Mouse (Mus musculus) myocyte (in vitro differentiated cells): Measurements from ENCODE around the gene Zfhx3.

Source experiments
- MAX ChIP-seq: IDR thresholded peaks from one replicate; pipeline ENCODE4 v1.6.1; 2011; ENCODE audit warnings: low read depth, mild to moderate bottlenecking, control low read depth
- POLR2A ChIP-seq: IDR thresholded peaks from one replicate; pipeline ENCODE4 v1.6.1; 2011; ENCODE audit warnings: low read depth, mild to moderate bottlenecking, control low read depth, moderate library complexity; ENCODE audit not compliant: insufficient read length
- REST ChIP-seq: IDR thresholded peaks from one replicate; pipeline ENCODE4 v1.6.1; 2011; ENCODE audit warnings: mild to moderate bottlenecking, control low read depth, moderate library complexity; ENCODE audit not compliant: insufficient read depth, insufficient read length
- TCF12 ChIP-seq: IDR thresholded peaks from one replicate; pipeline ENCODE4 v1.6.1; 2011; ENCODE audit warnings: mild to moderate bottlenecking, control low read depth; ENCODE audit not compliant: poor library complexity, insufficient read depth, severe bottlenecking
- USF1 ChIP-seq: IDR thresholded peaks from one replicate; pipeline ENCODE4 v1.6.1; 2011; ENCODE audit warnings: low read depth, mild to moderate bottlenecking, control low read depth, moderate library complexity

DNA sequence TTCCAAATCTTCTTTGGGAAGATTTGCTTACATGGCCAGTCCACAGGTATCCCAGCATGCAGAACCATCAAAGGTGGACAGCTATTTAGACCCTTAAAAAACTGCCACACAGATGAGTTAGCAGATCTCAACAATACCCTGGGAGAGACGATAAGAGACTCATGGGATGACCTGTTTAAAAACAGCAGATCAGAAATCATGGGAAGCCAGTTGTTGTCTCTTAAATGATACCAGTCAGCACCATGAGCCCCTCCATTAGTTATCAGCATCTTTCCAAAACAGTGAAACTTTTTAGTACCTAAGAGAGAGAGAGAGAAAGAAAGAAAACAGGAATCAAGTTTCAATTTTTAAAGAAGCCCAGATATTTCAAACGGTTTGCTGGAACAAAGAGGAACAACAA is 1051.7 kb downstream of the Zfhx3 start:
- no peak for TF ChIP-seq MAX
- TF ChIP-seq POLR2A, result no peak
- TF ChIP-seq USF1, result no peak
- TF ChIP-seq TCF12, result no peak
- TF ChIP-seq REST, result no peak
